Mouse (Mus musculus): ENCODE results near the gene Rnf17.

- no peak for TF ChIP-seq POLR2A (IDR thresholded peaks at IDR 0.05; ENCODE audit: borderline replicate concordance, low read depth, low read length)
- no peak for TF ChIP-seq CTCF (IDR thresholded peaks at IDR 0.05; ENCODE audit: low read depth, low read length)
Measured at GRCm38 (mm10) chr14:56359131-56359530, 43.2 kb upstream of the Rnf17 start.
